Mouse (Mus musculus): ENCODE results near the gene Mcts2. TPM values are rescaled to one million over a fixed set of nuclear protein-coding genes. Genes with fewer than 3 reads are reported as not detected.

The Mcts2 gene
- polyA plus RNA-seq, 1 experiment from 2014 or later = 0.52 TPM

DNA sequence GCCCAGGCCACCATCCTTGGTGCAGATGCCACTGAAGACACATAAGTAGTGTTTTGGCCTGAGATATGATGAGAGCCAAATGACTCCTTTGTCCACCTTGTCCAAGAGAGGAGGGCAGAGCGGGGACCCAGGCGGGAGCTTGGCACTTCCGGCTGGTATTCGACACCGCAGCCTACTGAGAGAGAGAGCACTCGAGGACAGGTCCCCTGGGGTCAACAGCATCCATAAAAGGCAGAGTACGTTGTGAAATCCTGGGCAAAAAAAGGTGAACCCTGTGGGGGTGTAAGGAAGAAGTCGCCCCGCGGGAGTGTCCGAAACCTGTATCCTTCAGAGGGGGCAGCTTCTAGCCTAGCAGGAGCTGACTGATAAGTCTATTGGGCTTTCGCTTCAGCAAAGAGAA lies 14.7 kb upstream of the Mcts2 start:
- Histone ChIP-seq H3K27ac (no peak overlapping the region), H3K4me3 (ENCODE audit: inconsistent target) (no peak overlapping the region), H3K36me3 (ENCODE audit: inconsistent target) (no peaks in the 10 kb centered on the region), H3K79me2 (ENCODE audit: inconsistent target) (peaks cover 76% of the 10 kb centered on the region)
- 48% methylated on average over 12 of the region's 12 CpGs for WGBS (ENCODE audit: missing documents)

DNA sequence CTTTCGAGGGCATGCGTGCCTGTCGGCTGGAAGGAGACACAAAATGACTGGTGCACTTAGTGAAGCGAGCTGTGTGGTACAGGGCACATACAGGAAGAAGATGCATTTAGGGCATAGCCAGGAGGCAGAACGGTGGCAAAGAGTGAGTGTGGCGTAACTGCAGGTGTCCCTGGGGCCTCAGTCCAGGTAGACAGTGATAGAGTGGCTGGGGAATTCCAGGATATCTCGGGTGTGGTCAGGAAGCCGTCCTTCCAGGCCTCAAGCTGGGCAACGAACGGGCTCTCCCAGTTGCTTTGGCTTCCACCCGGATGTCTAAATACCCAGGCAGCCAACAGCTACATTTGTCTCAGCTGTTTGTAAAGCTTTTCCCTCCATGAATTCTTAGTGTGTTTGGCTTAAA lies 12.7 kb upstream of the Mcts2 start:
- Histone ChIP-seq H3K36me3 (ENCODE audit: inconsistent target) (peaks cover 11% of the 10 kb centered on the region; the same call in 1 of the 2 replicates), H3K4me3 (ENCODE audit: inconsistent target) (no peak overlapping the region), H3K27ac (no peak overlapping the region), H3K79me2 (ENCODE audit: inconsistent target) (peaks cover 94% of the 10 kb centered on the region)
- WGBS (ENCODE audit: missing documents) = 85% methylated on average over 11 of the region's 11 CpGs

DNA sequence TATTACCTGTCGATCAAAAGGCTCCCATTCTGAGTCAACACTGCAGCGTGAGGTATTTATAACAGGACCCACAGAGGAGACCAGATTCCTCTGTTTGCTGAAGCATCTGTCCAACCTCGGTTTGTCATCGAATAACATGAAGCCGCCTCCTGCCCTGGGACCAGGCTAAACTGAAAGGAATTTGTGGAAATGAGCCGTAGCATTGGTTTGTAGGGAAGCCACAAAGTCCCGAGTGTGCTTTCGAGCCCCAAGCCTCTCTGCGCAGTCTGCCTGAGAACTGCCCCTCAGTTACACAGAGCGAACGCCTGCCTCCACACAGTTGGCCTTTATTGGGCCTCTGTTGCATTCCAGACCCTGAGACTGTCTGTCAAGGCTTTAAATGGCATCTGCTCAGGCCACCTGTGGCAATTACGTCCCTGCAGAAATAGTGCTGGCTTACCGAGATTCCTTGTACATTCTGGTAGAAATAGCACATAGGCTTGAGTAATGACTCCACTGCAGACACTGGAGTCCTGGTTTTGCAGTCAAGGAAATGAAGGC lies 11.5 kb upstream of the Mcts2 start:
- 77% methylated on average over 13 of the region's 13 CpGs for WGBS (ENCODE audit: missing documents)
- Histone ChIP-seq H3K27ac (no peak overlapping the region), H3K36me3 (ENCODE audit: inconsistent target) (peaks cover 22% of the 10 kb centered on the region; the same call in 1 of the 2 replicates), H3K79me2 (ENCODE audit: inconsistent target) (peaks cover 98% of the 10 kb centered on the region), H3K4me3 (ENCODE audit: inconsistent target) (no peak overlapping the region)

DNA sequence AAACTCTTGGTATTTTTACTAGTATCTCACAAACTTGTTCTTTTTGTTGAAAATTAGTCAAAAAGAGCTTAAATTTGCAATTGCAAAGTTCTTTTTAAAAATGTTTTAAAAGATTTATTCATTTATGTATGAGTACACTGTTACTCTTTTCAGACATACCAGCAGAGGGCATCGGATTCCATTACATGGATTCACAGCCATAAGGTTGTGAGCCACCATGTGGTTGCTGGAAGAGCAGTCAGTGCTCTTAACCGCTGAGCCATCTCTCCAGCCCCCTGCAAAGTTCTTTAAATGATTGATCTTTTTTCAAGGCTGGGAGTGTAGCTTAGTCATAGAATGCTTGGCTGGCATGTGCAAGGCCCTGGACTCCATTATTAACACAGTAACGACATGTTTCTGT lies 8.5 kb upstream of the Mcts2 start:
- Histone ChIP-seq H3K79me2 (ENCODE audit: inconsistent target) (peaks cover 71% of the 10 kb centered on the region), H3K4me3 (ENCODE audit: inconsistent target) (no peak overlapping the region), H3K27ac (no peak overlapping the region), H3K36me3 (ENCODE audit: inconsistent target) (peaks cover 40% of the 10 kb centered on the region; the same call in 1 of the 2 replicates)
- 58% methylated on average over 3 of the region's 3 CpGs for WGBS (ENCODE audit: missing documents)

DNA sequence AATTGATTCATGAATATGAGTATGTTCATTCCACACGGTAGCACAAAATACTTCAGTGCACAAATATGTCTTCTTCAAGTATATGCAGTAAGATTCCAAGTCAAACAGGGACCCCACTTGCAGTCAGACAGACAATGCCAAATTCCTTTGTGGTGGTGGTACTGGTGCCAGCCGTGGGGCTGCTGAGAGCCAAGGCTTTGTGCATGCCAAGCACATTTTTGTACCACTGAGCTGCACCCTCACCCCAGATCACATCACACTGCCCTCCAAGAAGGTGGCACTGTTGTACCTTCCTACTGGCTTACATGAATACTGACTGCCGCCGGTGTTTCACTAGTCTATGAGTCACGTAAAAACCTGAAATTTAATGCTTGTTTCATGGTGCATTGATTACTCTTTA lies 7.9 kb upstream of the Mcts2 start:
- WGBS (ENCODE audit: missing documents) = 95% methylated on average over 5 of the region's 5 CpGs
- Histone ChIP-seq H3K4me3 (ENCODE audit: inconsistent target) (no peak overlapping the region), H3K79me2 (ENCODE audit: inconsistent target) (peaks cover 65% of the 10 kb centered on the region), H3K36me3 (ENCODE audit: inconsistent target) (peaks cover 40% of the 10 kb centered on the region; the same call in 1 of the 2 replicates), H3K27ac (no peak overlapping the region)

DNA sequence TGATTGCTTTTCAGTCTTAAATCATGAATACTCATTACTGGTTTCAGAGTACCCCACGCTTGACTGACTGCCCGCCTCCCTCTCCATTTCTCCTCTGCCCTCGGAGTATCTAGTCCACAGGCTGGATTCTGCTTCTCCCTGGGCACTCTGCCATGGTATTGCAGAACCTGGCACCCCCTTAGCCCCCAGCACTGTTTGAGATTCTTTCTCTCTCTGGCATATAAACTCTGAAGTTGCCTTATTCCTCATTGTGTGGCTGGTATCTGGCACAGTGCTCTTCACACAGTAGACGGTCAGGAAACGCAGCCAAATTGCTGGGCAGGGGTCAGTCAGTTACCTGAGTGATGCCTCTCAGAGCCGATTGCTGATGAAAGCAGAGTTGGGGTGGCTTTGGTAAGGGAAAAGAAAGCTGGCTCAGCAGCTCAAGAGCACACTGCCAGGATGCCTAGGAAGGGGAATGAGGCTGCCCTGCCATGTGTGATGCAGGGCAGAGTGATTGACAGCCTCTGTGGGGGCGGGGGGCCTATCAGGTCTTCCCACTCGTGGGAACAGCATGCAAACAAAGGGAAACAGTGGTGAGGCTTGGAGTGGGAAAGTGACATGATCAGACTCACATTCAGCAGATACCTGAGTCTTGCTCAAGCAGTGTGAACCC lies 7.0 kb upstream of the Mcts2 start:
- Histone ChIP-seq H3K4me3 (ENCODE audit: inconsistent target) (no peak overlapping the region), H3K79me2 (ENCODE audit: inconsistent target) (peaks cover 56% of the 10 kb centered on the region), H3K27ac (no peak overlapping the region), H3K36me3 (ENCODE audit: inconsistent target) (peaks cover 40% of the 10 kb centered on the region; the same call in 1 of the 2 replicates)
- 84% methylated on average over 8 of the region's 8 CpGs for WGBS (ENCODE audit: missing documents)

DNA sequence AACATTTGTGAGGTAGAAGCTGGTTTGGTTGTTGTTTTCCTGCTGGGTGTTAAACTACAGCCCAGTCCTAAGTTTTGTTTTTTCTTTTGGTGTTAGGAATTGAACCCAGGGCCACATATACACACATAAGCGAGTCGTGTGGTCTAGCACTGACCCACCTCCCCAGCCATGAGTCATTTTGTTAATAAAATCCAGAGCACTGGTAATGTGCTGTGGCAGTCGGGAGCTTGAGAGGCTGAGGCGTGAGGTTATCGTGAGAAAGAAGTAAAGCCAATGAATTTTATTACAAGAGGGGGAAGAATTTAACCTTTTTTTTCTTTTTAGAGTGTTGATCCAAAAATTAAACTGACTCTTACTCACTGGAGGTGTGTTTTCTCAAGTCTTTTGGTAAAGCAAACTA lies 3.7 kb upstream of the Mcts2 start:
- no peak overlapping the region for H3K4me3 ChIP-seq (ENCODE audit: inconsistent target)
- 77% methylated on average over 5 of the region's 5 CpGs for WGBS (ENCODE audit: missing documents)
- peaks cover 23% of the 10 kb centered on the region; the same call in 1 of the 2 replicates for H3K79me2 ChIP-seq (ENCODE audit: inconsistent target)
- peaks cover 65% of the 10 kb centered on the region for H3K36me3 ChIP-seq (ENCODE audit: inconsistent target)
- peak overlapping the region; percentile 4; the same call in 1 of the 2 replicates for H3K27ac ChIP-seq

DNA sequence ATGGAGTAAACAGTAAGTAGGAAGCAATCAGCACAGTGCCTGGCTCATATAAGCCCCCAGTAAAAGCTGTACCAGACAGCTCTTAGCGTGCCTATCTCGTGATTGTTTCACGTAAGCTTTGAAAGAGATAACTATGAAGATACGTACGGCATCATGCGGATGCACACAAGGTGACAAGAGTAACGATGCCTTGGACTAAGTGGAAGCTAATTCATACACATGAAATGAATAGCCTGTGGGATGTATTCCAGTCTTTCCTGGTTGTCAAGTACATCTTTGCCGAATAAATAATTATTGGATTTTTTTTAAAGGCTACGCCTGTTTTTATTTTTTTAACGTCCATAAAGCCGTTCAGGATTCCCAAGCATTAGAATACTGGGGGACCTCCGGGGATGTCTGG lies 436 bp upstream of the Mcts2 start:
- Histone ChIP-seq H3K4me3 (ENCODE audit: inconsistent target) (no peak overlapping the region), H3K27ac (no peak overlapping the region), H3K36me3 (ENCODE audit: inconsistent target) (peaks cover 56% of the 10 kb centered on the region), H3K79me2 (ENCODE audit: inconsistent target) (no peaks in the 10 kb centered on the region)
- 96% methylated on average over 12 of the region's 12 CpGs for WGBS (ENCODE audit: missing documents)

DNA sequence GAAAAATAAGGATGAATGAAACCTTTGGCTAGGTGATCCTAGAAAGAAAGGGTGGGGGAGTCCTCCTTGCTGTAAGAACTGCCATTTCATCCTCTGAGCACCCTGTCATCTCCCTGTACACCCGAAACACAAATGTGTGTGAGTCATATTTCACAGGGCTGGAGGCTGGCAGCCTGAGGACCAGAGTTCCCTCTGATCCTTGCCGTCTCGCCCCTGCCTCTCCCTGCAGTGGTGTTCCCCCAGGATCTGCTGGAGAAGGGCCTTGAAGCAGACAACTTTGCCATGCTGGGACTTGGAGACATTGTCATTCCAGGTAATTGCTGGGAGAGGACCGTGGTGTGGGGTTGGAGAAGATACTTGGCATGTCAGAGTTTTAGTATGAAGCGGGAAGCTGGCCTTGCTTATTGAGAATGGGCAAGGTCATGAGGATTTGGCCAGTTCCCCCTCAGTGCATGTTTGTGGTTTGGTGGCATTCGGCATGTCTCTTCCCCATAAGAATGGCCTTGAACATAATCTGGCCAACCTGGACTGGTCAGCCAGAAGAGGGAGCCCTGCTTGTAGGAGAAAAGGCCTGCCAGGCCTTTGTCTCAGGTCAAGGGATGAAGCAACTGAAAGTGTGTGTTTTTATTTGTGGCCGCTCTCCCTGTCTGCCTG lies 4.9 kb downstream of the Mcts2 start:
- peaks cover 41% of the 10 kb centered on the region for H3K36me3 ChIP-seq (ENCODE audit: inconsistent target)

DNA sequence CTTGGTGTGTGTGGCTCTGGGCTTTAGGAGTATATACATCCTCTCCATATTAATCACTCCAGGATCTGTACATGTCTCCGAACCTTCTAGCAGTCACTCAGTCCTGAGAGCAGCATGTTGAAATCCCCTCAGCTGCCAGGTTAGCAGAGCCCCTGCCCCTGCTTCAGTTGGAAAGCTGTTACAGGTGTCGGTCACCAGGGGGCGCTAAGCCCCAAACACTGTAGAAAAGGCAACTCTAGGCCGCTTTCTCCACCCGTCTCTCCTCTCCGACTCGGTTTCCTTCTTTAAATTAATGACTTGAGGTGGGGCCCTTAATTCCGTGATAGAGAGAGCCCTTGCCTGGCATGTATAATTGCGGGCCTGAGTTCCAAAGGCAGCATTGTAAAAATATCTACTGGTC lies 6.4 kb downstream of the Mcts2 start:
- no peaks in the 10 kb centered on the region; the same call in 1 of the 2 replicates for H3K79me2 ChIP-seq (ENCODE audit: inconsistent target)
- WGBS (ENCODE audit: missing documents) = 16% methylated on average over 9 of the region's 9 CpGs
- H3K4me3 ChIP-seq (ENCODE audit: inconsistent target) = no peak overlapping the region
- peaks cover 35% of the 10 kb centered on the region for H3K36me3 ChIP-seq (ENCODE audit: inconsistent target)
- H3K27ac ChIP-seq = no peak overlapping the region

More for the DNA sequence above, 4.9 kb downstream of the Mcts2 start:
- H3K27ac ChIP-seq = no peak overlapping the region
- H3K4me3 ChIP-seq (ENCODE audit: inconsistent target) = no peak overlapping the region
- H3K79me2 ChIP-seq (ENCODE audit: inconsistent target) = no peaks in the 10 kb centered on the region; the same call in 1 of the 2 replicates
- 67% methylated on average over 7 of the region's 7 CpGs for WGBS (ENCODE audit: missing documents)

DNA sequence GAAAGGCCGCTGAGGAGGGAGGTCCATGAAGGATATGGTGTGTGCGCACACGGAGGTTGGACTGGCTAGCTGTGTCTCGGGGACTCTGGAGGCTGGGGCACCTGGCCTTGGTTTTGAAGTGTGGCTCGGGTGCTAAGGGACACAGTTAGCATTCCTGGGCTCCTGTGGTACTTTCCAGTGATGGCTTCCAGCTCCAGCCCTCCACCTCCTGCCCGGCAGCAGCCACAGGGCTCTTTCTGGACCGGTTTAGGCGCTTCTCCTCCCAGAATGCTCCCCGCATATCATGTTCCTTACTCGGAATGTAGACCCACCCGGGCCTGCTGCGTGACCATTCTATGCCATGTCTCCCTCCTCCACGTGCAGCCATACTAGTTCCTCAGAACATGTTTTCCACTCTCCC lies 6.9 kb downstream of the Mcts2 start:
- 93% methylated on average over 12 of the region's 13 CpGs for WGBS (ENCODE audit: missing documents)
- H3K36me3 ChIP-seq (ENCODE audit: inconsistent target) = peaks cover 34% of the 10 kb centered on the region
- no peak overlapping the region for H3K4me3 ChIP-seq (ENCODE audit: inconsistent target)
- H3K79me2 ChIP-seq (ENCODE audit: inconsistent target) = no peaks in the 10 kb centered on the region; the same call in 1 of the 2 replicates
- H3K27ac ChIP-seq = no peak overlapping the region

DNA sequence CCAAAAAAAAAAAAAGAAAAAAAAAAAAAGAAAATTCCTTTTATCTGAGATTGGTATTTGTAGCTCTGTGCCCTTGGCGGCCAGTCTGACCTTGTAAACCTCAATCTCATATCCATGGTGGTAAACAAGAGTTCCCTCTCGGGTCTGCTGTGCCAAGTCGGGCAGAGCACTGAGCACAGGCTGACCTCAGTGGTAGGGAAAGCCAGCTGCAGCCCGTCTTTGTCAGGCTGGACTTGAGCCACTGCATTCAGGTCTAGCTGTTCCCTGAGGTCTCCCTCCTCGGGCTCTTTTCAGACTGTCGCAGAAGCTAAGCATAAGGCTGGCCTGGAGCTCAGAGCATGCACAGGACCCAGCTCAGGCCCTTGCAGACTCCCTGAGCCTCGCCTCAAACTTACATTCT lies 7.9 kb downstream of the Mcts2 start:
- peaks cover 34% of the 10 kb centered on the region for H3K36me3 ChIP-seq (ENCODE audit: inconsistent target)
- no peak overlapping the region for H3K4me3 ChIP-seq (ENCODE audit: inconsistent target)
- 94% methylated on average over 7 of the region's 7 CpGs for WGBS (ENCODE audit: missing documents)
- H3K27ac ChIP-seq = no peak overlapping the region
- H3K79me2 ChIP-seq (ENCODE audit: inconsistent target) = no peaks in the 10 kb centered on the region; the same call in 1 of the 2 replicates

DNA sequence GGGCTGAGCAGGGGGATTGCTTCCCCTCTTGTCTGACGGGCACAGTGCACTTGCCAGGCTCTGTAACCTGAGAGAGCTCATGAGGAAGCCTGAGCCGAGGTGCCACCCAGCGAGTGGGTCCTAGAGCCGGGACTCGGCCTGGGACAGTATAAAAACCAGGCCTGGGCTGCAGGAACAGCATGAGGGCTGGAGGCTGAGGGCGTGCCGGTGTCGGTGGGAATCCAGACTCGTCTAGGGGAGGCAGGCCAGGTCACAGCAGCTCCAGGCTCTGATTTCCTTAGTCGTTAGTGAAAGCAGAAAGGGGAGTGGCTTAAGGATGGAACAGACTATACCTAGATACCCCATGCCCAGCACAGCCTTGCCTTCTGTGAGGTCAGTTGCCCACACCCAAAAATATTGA lies 9.2 kb downstream of the Mcts2 start:
- H3K79me2 ChIP-seq (ENCODE audit: inconsistent target) = no peaks in the 10 kb centered on the region; the same call in 1 of the 2 replicates
- 83% methylated on average over 10 of the region's 10 CpGs for WGBS (ENCODE audit: missing documents)
- peaks cover 45% of the 10 kb centered on the region for H3K36me3 ChIP-seq (ENCODE audit: inconsistent target)

DNA sequence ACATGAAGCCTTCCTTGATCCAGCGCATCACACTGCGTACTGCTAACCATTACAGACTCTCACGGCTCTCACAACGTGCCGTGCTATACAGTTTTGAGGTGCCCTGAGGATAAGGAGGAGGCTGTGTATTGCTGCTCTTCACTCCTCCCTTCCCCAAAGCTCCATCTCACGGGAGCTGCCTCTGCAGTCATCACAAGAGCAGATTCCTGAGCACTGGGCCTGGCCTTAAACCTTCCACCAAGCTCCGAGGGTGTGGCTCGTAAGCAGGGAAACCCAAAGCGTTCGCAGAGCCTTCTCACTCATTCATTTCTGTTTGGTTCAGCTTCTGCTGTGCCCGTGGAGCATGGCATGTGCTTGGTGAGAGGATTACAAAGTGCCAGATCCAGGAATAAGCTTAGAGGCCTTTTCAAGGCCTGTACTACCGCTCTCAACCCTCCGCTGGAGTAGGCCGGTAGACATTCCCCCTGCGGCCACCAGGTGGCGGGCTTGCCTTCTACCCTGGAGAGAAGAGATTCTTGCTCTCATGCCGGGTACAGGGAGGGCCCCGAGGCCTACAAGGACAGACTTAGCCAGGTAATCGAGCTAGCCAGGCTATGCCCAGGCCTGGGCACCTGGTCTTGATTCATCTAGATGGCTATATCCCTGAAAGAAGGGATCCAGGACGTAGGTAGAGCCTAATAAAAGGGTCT lies 9.8 kb downstream of the Mcts2 start:
- Histone ChIP-seq H3K79me2 (ENCODE audit: inconsistent target) (no peaks in the 10 kb centered on the region; the same call in 1 of the 2 replicates), H3K27ac (no peak overlapping the region), H3K4me3 (ENCODE audit: inconsistent target) (no peak overlapping the region), H3K36me3 (ENCODE audit: inconsistent target) (peaks cover 51% of the 10 kb centered on the region)
- 53% methylated on average over 20 of the region's 20 CpGs for WGBS (ENCODE audit: missing documents)

More for the DNA sequence above, 9.2 kb downstream of the Mcts2 start:
- Histone ChIP-seq H3K27ac (no peak overlapping the region), H3K4me3 (ENCODE audit: inconsistent target) (no peak overlapping the region)

Data from macrophage (primary cell).